Mouse (Mus musculus) stomach, embryonic 15.5 days (tissue): ENCODE measurements around the gene Als2. TPM values are rescaled to one million over a fixed set of nuclear protein-coding genes. Genes with fewer than 3 reads are reported as not detected.

ENCODE experiments used
- polyA plus RNA-seq: library from polyadenylated mRNA; unstranded; fragments of >200 nt; fragmentation: Nextera tagmentation; extraction: Ambion mirVana; gene quantifications from 2 replicates; pipeline ENCODE4 v1.2.1, GENCODE M21; 2015

Gene Als2
- polyA plus RNA-seq, 1 experiment from 2014 or later, result 7.2 TPM

Other genes starting within 250 kb of the Als2 start
- gene C2cd6, start 142.3 kb downstream of the Als2 start, polyA plus RNA-seq, result not detected in 2 replicates
- 32.3 and 33.9 TPM in 2 replicates for gene Tmem237, start 116.8 kb downstream of the Als2 start, polyA plus RNA-seq
- gene Mpp4, start 73.8 kb downstream of the Als2 start, polyA plus RNA-seq, result 0.19 and 0.50 TPM in 2 replicates
- gene Cdk15, start 19.7 kb upstream of the Als2 start, polyA plus RNA-seq, result 0.18 and 0.35 TPM in 2 replicates
- gene Fzd7, start 245.2 kb upstream of the Als2 start, polyA plus RNA-seq, result 7.7 and 9.6 TPM in 2 replicates